Mouse (Mus musculus) ovary, postnatal 14 days (tissue): ENCODE data around the gene Pirb.

ENCODE experiments used
- DNase-seq: peaks from one replicate; pipeline ENCODE4 v3.0.0; 2022; ENCODE audit warnings: low spot score

The Pirb gene

GRCm38 (mm10) chr7:3692382-3692986 is 27.7 kb downstream of the Pirb start, which contains the start of gene Tsen34:
Gene Tsen34, plus strand, starts transcription at chr7:3692863.
- DNase-seq = no peak

- no peak for DNase-seq
Measured at GRCm38 (mm10) chr7:3691919-3692318, 28.3 kb downstream of the Pirb start.

GRCm38 (mm10) chr7:3685400-3686187 is 34.6 kb downstream of the Pirb start:
- DNase-seq = no peak

- DNase-seq = no peak
Measured at GRCm38 (mm10) chr7:3684698-3685097, 35.5 kb downstream of the Pirb start.

GRCm38 (mm10) chr7:3683908-3684550 is 36.2 kb downstream of the Pirb start:
- DNase-seq = no peak

GRCm38 (mm10) chr7:3677342-3677741 is 42.8 kb downstream of the Pirb start, which contains the start of gene Tmc4:
Gene Tmc4, minus strand, starts transcription at chr7:3677553.
- DNase-seq = no peak

GRCm38 (mm10) chr7:3676371-3676770 is 43.8 kb downstream of the Pirb start:
- DNase-seq = no peak

GRCm38 (mm10) chr7:3675228-3675548 is 45.0 kb downstream of the Pirb start:
- no peak for DNase-seq

GRCm38 (mm10) chr7:3674507-3675227 is 45.5 kb downstream of the Pirb start:
- peak; percentile 74 for DNase-seq

GRCm38 (mm10) chr7:3666921-3667391 is 53.2 kb downstream of the Pirb start:
- no peak for DNase-seq

- peak; percentile 89 for DNase-seq
Measured at GRCm38 (mm10) chr7:3665215-3666114, 54.7 kb downstream of the Pirb start, which contains the start of gene Leng1. Gene Leng1, minus strand, starts transcription at chr7:3665840.

- DNase-seq = no peak
Measured at GRCm38 (mm10) chr7:3664524-3665214, 55.5 kb downstream of the Pirb start.
